Mouse (Mus musculus) limb, embryonic 15.5 days (tissue): ENCODE results near the gene Clstn2. TPM values are rescaled to one million over a fixed set of nuclear protein-coding genes. Genes with fewer than 3 reads are reported as not detected.

ENCODE experiments used
- ATAC-seq: fragments of 200-750 bp; cut with Nextera tagmentation; 2 replicates; pipeline ENCODE4 v1.8.0; 2017; ENCODE audit warnings: low read depth, moderate TSS enrichment; ENCODE audit not compliant: insufficient number of reproducible peaks, low FRiP score, low TSS enrichment
- H3K27ac ChIP-seq: fragments of 300-500 bp; sonication (generic); 2 replicates; pipeline ENCODE4 v1.5.1; 2015; ENCODE audit warnings: moderate library complexity, mild to moderate bottlenecking, inconsistent platforms
- H3K27me3 ChIP-seq: fragments of 300-500 bp; sonication (generic); 2 replicates; pipeline ENCODE4 v1.6.1; 2015; ENCODE audit warnings: inconsistent platforms
- H3K36me3 ChIP-seq: fragments of 300-500 bp; sonication (generic); 2 replicates; pipeline ENCODE4 v1.6.1; 2015; ENCODE audit warnings: inconsistent platforms
- H3K4me1 ChIP-seq: fragments of 300-500 bp; sonication (generic); 2 replicates; pipeline ENCODE4 v1.6.1; 2015; ENCODE audit warnings: inconsistent platforms
- H3K4me2 ChIP-seq: fragments of 300-500 bp; sonication (generic); 2 replicates; pipeline ENCODE4 v1.6.1; 2015; ENCODE audit warnings: mild to moderate bottlenecking, inconsistent platforms
- H3K4me3 ChIP-seq: fragments of 300-500 bp; sonication (generic); 2 replicates; pipeline ENCODE4 v1.5.1; 2015; ENCODE audit warnings: mild to moderate bottlenecking, inconsistent platforms
- H3K9ac ChIP-seq: fragments of 300-500 bp; sonication (generic); 2 replicates; pipeline ENCODE4 v1.6.1; 2015; ENCODE audit warnings: inconsistent platforms
- H3K9me3 ChIP-seq: fragments of 300-500 bp; sonication (generic); 2 replicates; pipeline ENCODE4 v1.6.1; 2016; ENCODE audit warnings: inconsistent platforms
- WGBS: fragments of 180-500 bp; shearing (Covaris S2); methylation state at CpG from one replicate; pipeline ENCODE4 v1.1.7; 2015; 5-methylcytosine and 5-hydroxymethylcytosine counted together
- polyA plus RNA-seq: library from polyadenylated mRNA; unstranded; fragments of >200 nt; fragmentation: Nextera tagmentation; extraction: Ambion mirVana; gene quantifications from 2 replicates; pipeline ENCODE4 v1.2.1, GENCODE M21; 2015

The Clstn2 gene
- polyA plus RNA-seq, 1 experiment from 2014 or later = 1.9 TPM

DNA sequence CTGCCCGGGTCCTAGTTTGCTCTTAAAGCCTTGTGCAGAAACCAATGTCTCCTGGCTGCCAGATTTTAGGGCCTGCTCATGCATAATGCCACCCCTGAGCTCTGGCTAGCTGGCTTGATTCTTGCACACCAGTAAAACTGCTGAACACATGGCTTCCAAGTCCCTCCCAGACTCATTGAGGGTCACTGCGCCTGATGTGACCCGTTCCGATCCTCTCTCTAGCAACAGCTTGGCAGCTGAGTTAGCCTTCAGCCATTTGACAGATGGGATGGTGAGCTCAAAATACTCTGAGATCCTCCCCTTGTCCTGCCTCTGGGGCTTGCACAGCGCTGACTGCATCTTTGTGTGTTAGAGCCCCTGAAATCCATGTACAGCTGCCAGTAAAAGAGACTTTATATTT lies 430.5 kb downstream of the Clstn2 start:
- Histone ChIP-seq H3K36me3 (no peaks in the 10 kb centered on the region), H3K4me1 (peaks cover 10% of the 10 kb centered on the region), H3K9me3 (no peaks in the 10 kb centered on the region), H3K4me2 (no peak overlapping the region), H3K4me3 (no peak overlapping the region), H3K27ac (no peak overlapping the region), H3K27me3 (no peaks in the 10 kb centered on the region), H3K9ac (no peak overlapping the region)
- no peak for ATAC-seq
- WGBS = 66% methylated on average over 5 of the region's 5 CpGs

DNA sequence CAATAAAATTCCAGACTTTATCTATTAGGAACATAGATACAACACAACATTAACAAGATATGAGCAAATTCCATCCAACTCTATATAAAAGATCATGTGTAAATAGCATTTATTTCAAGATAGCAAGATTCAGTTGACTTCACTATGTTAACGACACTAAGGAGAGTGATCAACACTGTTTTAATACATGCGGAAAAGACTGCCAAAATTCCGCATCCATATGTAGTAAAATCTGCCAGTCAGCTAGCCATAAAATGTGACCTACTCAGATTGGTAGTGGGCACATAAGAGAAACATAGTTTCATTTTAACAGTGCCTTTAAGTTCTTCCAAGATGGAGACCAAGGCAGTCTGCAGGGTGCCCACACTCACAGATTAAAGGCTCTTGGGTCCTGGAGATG lies 434.0 kb downstream of the Clstn2 start:
- no peak overlapping the region for H3K27ac ChIP-seq
- no peaks in the 10 kb centered on the region for H3K9me3 ChIP-seq
- 48% methylated on average over 3 of the region's 3 CpGs for WGBS
- no peak overlapping the region for H3K9ac ChIP-seq
- peaks cover 10% of the 10 kb centered on the region for H3K4me1 ChIP-seq
- no peaks in the 10 kb centered on the region for H3K36me3 ChIP-seq
- no peak overlapping the region for H3K4me2 ChIP-seq
- H3K27me3 ChIP-seq = no peaks in the 10 kb centered on the region
- H3K4me3 ChIP-seq = no peak overlapping the region
- ATAC-seq = no peak

DNA sequence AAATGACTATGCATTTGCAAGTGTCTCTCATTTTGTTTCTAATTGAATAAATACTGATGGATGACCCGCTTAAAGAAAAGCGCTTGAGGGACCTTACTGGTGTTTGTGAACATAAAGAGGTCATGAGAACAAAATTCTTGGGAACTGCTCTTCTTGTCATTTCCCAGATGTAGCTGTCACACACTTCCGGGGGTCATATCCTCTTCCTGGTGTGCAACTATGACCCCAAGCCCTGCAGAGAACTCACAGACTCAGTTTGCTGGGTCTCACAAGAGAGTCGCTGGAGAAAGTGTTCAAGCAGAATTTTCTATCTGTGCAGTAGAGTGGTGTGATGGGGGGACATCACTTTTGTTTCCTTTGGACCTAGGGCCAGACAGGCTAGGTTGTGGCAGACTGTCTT lies 442.3 kb downstream of the Clstn2 start:
- no peaks in the 10 kb centered on the region for H3K36me3 ChIP-seq
- no peak overlapping the region for H3K4me2 ChIP-seq
- no peaks in the 10 kb centered on the region for H3K9me3 ChIP-seq
- no peak overlapping the region for H3K9ac ChIP-seq
- 85% methylated on average over 4 of the region's 4 CpGs for WGBS
- no peaks in the 10 kb centered on the region for H3K4me1 ChIP-seq
- no peaks in the 10 kb centered on the region for H3K27me3 ChIP-seq
- no peak overlapping the region for H3K4me3 ChIP-seq
- no peak overlapping the region for H3K27ac ChIP-seq
- no peak for ATAC-seq

DNA sequence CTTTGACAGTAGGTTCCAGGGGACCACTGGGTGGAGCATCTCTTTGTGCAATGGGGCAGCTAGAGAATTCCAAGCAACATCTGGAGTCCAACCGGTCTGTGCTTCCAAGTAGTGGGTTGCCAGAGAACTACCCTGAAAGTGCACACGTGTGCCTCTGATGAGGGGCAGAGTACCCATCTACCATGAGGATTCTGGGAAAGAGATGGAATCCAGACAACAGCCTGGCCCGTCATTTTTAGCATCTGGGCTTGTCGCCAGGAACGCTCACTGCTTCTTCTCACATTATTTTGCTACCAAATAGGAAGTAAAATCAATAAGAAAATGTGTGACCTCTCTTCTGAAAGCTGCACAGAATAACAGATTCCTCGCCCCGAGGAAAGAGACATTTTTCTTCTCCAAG lies 462.1 kb downstream of the Clstn2 start:
- H3K36me3 ChIP-seq = no peaks in the 10 kb centered on the region
- H3K27me3 ChIP-seq = no peaks in the 10 kb centered on the region
- no peak overlapping the region for H3K27ac ChIP-seq
- no peak overlapping the region for H3K4me2 ChIP-seq
- H3K9ac ChIP-seq = no peak overlapping the region
- H3K9me3 ChIP-seq = no peaks in the 10 kb centered on the region
- H3K4me3 ChIP-seq = no peak overlapping the region
- ATAC-seq = no peak
- H3K4me1 ChIP-seq = peaks cover 7% of the 10 kb centered on the region; the same call in 1 of the 2 replicates
- WGBS = 56% methylated on average over 7 of the region's 7 CpGs

DNA sequence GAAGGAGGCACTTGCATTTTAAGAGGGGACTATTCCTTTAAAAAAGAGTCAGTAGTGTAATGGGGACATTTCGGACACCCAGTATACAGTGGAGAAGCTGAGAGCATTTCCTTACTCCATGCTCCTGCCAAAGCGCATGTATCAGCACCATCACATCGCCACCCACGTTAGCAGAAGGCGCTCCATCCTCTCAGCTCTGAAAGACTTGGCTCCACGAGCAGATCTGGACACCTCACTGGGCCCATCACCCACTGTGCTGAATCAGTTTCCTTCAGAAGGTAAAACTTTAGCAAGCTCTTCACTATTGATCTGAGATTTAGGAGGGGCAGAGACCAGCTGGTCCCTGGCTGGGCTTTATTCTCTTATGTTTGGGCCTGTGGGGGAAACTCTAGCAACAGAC lies 469.9 kb downstream of the Clstn2 start:
- Histone ChIP-seq H3K9ac (no peak overlapping the region), H3K27me3 (no peaks in the 10 kb centered on the region), H3K4me1 (0 out of 2 replicates have a peak, but pooled peaks cover 2% of the 10 kb centered on the region), H3K27ac (no peak overlapping the region), H3K4me3 (no peak overlapping the region), H3K36me3 (no peaks in the 10 kb centered on the region), H3K4me2 (no peak overlapping the region), H3K9me3 (no peaks in the 10 kb centered on the region)
- ATAC-seq = no peak
- 89% methylated on average over 6 of the region's 6 CpGs for WGBS

DNA sequence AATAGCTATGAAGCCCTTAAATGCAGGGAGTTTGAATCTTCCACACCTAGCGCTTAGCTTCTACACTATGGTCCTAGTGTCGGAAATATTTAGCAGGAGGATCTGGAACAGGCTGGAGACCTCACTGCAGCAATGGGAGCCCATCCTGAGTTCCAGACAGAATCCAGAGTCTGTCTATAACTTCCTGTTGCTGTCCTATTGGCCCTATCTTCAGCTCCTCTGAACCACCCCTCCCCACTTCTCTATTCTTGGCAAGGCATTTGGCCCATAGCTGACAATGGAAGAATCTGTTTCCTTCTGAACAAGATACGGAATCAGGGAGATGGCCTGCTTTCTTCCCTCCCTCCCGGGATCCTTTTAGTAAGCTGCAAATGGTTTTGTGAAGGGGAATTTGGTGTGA lies 488.6 kb downstream of the Clstn2 start:
- WGBS = 81% methylated on average over 4 of the region's 4 CpGs
- no peaks in the 10 kb centered on the region for H3K27me3 ChIP-seq
- no peak for ATAC-seq
- no peak overlapping the region for H3K27ac ChIP-seq
- H3K4me3 ChIP-seq = no peak overlapping the region
- H3K9ac ChIP-seq = no peak overlapping the region
- H3K4me1 ChIP-seq = no peaks in the 10 kb centered on the region
- no peaks in the 10 kb centered on the region for H3K9me3 ChIP-seq
- H3K4me2 ChIP-seq = no peak overlapping the region
- no peaks in the 10 kb centered on the region for H3K36me3 ChIP-seq

DNA sequence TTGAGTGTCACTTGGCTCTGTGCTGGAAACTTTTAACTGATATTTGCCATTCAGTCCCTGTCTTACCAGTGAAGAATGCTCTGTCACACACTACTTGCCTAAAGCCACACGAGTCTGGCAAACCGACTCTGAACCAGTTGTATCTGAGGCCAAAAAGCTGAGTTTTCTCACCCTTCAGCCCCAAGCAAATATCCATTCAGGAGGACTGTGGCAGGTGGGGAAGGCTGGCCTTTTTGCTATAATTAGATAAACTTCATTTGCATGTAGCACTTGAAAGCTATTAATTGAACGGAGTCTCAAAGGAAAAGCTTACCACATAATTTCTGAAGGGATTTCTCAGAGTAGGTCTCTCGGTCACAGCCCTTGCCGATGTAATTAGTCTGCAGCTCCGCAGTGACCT lies 491.6 kb downstream of the Clstn2 start:
- no peak overlapping the region for H3K4me3 ChIP-seq
- H3K9ac ChIP-seq = no peak overlapping the region

DNA sequence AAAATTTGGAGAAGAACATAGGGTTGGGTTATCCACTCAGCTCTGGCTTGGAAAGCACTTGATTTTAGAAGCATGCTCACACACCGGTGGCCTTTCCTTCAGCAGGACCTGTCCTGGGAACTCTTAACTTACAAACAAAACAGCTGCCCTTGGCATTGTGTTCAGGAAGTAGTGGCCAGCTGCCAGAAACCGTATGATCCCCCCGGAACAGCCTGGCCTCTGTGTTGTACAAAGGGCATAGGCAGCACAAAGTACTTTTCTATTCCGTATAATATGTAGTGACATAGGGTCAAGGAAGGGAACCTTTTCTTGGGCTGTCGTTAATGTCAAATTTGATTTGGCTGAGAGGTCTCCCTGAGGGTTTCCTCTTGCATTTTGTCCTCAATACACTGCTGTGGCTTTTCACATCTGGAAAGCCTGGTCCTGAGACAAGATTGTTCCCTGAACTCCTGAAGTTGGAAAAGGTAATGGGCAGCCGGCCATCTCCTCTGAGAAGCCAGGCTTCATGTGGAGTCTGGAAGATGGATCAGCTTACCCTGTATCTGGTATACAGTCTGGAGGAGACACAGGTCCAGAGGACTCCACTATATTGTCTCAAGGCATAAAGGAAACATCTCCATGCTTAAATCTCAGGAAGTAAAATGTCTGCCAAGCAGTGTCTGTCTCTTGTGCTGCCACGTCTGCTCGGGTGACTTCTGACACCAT lies 494.8 kb downstream of the Clstn2 start:
- 49% methylated on average over 8 of the region's 8 CpGs for WGBS
- Histone ChIP-seq H3K4me3 (no peak overlapping the region), H3K4me1 (peaks cover 5% of the 10 kb centered on the region; the same call in 1 of the 2 replicates), H3K9me3 (no peaks in the 10 kb centered on the region), H3K36me3 (no peaks in the 10 kb centered on the region), H3K27me3 (no peaks in the 10 kb centered on the region), H3K27ac (no peak overlapping the region), H3K4me2 (no peak overlapping the region), H3K9ac (no peak overlapping the region)
- ATAC-seq = 0 out of 2 replicates have a peak, but pooled peaks have one; percentile 40

More for the DNA sequence above, 491.6 kb downstream of the Clstn2 start:
- Histone ChIP-seq H3K4me2 (no peak overlapping the region), H3K9me3 (no peaks in the 10 kb centered on the region), H3K36me3 (no peaks in the 10 kb centered on the region), H3K27ac (no peak overlapping the region), H3K4me1 (peaks cover 5% of the 10 kb centered on the region; the same call in 1 of the 2 replicates), H3K27me3 (no peaks in the 10 kb centered on the region)
- no peak for ATAC-seq
- WGBS = 82% methylated on average over 6 of the region's 6 CpGs

DNA sequence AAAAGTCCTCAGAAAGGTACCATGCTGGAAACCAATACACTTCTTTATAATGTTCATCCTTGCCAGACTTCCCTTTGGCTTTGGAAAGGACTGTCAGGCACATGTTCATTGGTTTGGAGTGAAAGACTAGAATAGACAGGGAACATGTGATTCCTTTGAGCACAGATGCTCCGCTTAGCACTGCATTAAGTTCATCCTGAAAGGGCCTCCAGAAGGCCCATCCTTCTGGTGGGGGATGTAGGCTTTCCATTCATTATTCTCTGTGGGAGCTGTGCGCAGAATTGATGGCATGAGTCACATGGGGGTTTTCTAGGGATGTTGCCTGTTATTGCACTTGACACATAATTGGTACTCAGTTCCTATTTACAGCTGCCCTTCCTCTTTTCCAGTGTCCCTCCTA lies 498.8 kb downstream of the Clstn2 start:
- H3K4me2 ChIP-seq = no peak overlapping the region
- WGBS = 84% methylated on average over 2 of the region's 2 CpGs
- no peak for ATAC-seq
- no peaks in the 10 kb centered on the region for H3K36me3 ChIP-seq
- no peak overlapping the region for H3K4me3 ChIP-seq
- no peaks in the 10 kb centered on the region for H3K27me3 ChIP-seq
- no peak overlapping the region for H3K9ac ChIP-seq
- H3K4me1 ChIP-seq = peaks cover 5% of the 10 kb centered on the region; the same call in 1 of the 2 replicates
- no peaks in the 10 kb centered on the region for H3K9me3 ChIP-seq
- H3K27ac ChIP-seq = no peak overlapping the region

DNA sequence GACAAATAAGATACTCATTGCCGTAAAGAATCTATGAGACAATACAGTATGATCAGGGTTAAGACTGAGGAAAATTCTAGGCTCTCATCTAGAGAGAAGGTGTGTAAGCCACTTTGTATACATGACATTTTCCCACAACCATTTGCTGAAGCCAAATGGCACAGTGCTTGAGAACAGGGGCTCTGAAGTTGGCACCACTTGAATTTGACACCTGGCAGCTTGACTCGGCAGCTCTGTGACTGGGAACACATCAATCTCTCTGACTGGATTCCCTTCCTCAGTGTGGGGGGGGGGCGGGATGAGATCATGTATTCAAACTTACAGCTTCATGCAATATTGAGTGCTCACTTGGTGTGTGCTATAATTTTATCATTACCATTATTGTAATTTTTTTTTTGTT lies 499.7 kb downstream of the Clstn2 start:
- Histone ChIP-seq H3K4me1 (peaks cover 4% of the 10 kb centered on the region; the same call in 1 of the 2 replicates), H3K36me3 (no peaks in the 10 kb centered on the region), H3K4me3 (no peak overlapping the region), H3K9ac (no peak overlapping the region), H3K9me3 (no peaks in the 10 kb centered on the region), H3K27ac (no peak overlapping the region), H3K4me2 (no peak overlapping the region), H3K27me3 (no peaks in the 10 kb centered on the region)
- WGBS = 63% methylated on average over 3 of the region's 3 CpGs
- no peak for ATAC-seq

DNA sequence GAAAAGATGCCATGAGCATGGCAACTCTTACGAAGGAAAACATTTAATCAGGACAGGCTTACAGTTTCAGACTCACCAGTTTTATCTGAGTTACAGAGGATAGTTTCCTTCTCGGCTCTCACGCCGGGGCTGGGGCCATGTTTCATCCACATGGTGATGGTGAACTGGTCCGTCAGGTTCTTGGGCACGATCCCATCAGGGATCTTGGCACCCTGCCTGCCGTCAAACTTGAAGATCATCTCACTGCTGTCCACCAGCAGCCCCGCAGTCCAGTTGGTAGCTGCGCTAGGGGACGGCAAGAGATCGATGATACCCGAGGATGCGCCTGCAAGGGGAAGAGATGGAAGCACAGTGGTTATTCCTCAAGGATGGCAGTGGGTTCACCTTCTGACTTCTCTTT lies 500.4 kb downstream of the Clstn2 start:
- Histone ChIP-seq H3K9ac (no peak overlapping the region), H3K27me3 (no peaks in the 10 kb centered on the region), H3K27ac (no peak overlapping the region), H3K36me3 (no peaks in the 10 kb centered on the region), H3K4me2 (no peak overlapping the region), H3K4me3 (no peak overlapping the region), H3K9me3 (no peaks in the 10 kb centered on the region), H3K4me1 (no peaks in the 10 kb centered on the region)
- no peak for ATAC-seq
- 85% methylated on average over 13 of the region's 13 CpGs for WGBS

DNA sequence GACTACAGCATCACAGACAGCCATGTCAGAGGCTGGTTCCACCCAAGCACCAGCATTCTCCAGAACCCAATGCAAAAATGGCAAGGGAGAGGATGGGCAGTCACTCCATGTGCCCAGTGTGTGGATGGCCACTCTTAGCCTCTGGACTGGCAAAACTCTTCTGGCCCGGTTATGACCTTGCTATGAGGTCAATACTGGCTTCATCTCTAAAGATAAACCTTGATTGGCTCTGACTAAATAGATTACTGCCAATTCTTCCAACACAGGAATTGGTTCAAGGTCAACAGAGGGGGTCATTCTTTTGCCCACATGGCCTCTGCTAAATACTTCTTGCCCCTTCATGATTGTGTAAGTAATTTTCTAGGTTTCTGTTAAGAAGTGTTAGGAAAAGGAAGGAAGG lies 505.1 kb downstream of the Clstn2 start:
- WGBS = 100% methylated on average over 1 of the region's 1 CpGs
- no peak for ATAC-seq
- H3K4me2 ChIP-seq = no peak overlapping the region
- no peak overlapping the region for H3K4me3 ChIP-seq
- H3K36me3 ChIP-seq = no peaks in the 10 kb centered on the region
- no peaks in the 10 kb centered on the region for H3K27me3 ChIP-seq
- H3K9me3 ChIP-seq = no peaks in the 10 kb centered on the region
- H3K4me1 ChIP-seq = no peaks in the 10 kb centered on the region
- H3K27ac ChIP-seq = no peak overlapping the region
- no peak overlapping the region for H3K9ac ChIP-seq

DNA sequence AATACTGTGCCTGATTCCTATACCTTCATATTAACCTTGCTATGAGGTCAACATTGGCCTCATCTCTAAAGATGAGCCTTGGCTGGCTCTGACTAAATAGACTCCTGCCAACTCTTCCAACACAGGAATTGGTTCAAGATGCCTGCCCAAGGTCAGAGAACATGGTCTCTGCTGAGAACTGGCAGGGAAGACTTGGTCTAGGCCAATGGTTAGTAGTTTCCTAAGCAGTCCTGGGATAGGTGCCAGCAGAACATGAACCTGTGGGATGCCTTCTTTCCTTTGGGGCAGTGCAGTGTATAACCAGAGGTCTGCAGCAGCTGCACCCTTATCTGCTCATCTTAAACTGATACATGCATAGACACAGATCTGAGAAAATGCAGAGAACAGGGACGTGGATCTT lies 505.7 kb downstream of the Clstn2 start:
- Histone ChIP-seq H3K4me1 (no peaks in the 10 kb centered on the region), H3K9ac (no peak overlapping the region), H3K36me3 (no peaks in the 10 kb centered on the region), H3K27ac (no peak overlapping the region), H3K4me3 (no peak overlapping the region), H3K4me2 (no peak overlapping the region), H3K27me3 (no peaks in the 10 kb centered on the region), H3K9me3 (no peaks in the 10 kb centered on the region)
- 77% methylated on average over 1 of the region's 1 CpGs for WGBS
- no peak for ATAC-seq
